Mouse (Mus musculus) G1E (cell line): ENCODE measurements around the gene Caml.

Experiments used
- CTCF ChIP-seq: IDR thresholded peaks from 2 replicates; pipeline ENCODE4 v1.5.1; 2012; ENCODE audit warnings: low read depth, low read length, inconsistent platforms, mixed read lengths
- GATA1 ChIP-seq: IDR thresholded peaks from 2 replicates; pipeline ENCODE4 v1.6.1; 2012; ENCODE audit warnings: borderline replicate concordance, low read length, inconsistent platforms, mixed read lengths
- POLR2AphosphoS5 ChIP-seq: IDR thresholded peaks from 2 replicates; pipeline ENCODE4 v1.6.1; 2012; ENCODE audit warnings: low read depth, low read length, inconsistent platforms; ENCODE audit not compliant: insufficient replicate concordance

DNA sequence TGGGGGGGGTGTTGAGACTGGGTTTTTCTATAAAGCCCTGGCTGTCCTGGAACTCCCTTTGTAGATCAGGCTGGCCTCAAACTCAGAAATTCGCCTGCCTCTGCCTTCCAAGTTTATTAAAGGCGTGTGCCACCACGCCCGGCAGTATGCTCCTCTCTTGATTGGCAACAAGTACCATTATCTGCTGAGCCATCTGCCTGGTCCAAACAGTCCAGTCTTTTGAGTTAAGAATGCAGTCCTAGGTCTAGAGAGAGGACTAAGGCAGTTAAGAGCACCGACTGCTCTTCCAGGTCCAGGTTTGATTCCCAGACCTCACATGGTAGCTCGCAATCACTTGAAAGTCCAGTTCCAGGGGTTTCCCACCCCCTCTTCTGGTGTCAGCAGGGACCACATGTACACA is 28.2 kb downstream of the Caml start:
- TF ChIP-seq CTCF (no peak), GATA1 (no peak), POLR2AphosphoS5 (no peak)
